Mouse (Mus musculus): Measurements from ENCODE around the gene Bzw1.

- no peak for TF ChIP-seq POLR2A (IDR thresholded peaks at IDR 0.05; ENCODE audit: borderline replicate concordance, control insufficient read depth, low read depth, low read length)
- TF ChIP-seq CTCF (IDR thresholded peaks at IDR 0.05; ENCODE audit: control insufficient read depth, insufficient read depth, low read length), result no peak
Measured at GRCm38 (mm10) chr1:58420032-58420431, 27.3 kb downstream of the Bzw1 start.

All from bone marrow, adult 2 months (tissue).